Mouse (Mus musculus): Measurements from ENCODE around the gene Msh4. TPM values are rescaled to one million over a fixed set of nuclear protein-coding genes. Genes with fewer than 3 reads are reported as not detected.

Msh4 gene
- total and polyA plus RNA-seq, 3 experiments = 0.06 to 0.07 TPM; not detected in 1

GRCm38 (mm10) chr3:153908919-153909318, 3.0 kb upstream of the Msh4 start:
- Histone ChIP-seq H3K79me2 (replicated peaks; ENCODE audit: control insufficient read depth, insufficient read depth, low read length) (peaks cover 3% of the 10 kb centered on the region; the same call in 1 of the 2 replicates), H3K4me3 (no peak overlapping the region), H3K36me3 (ENCODE audit: control insufficient read depth, insufficient read depth, low read length) (peaks cover 55% of the 10 kb centered on the region), H3K27ac (no peak overlapping the region), H3K9ac (ENCODE audit: low read depth, low read length) (no peak overlapping the region), H3K4me1 (ENCODE audit: control insufficient read depth, insufficient read depth, low read length) (peaks cover 8% of the 10 kb centered on the region), H3K27me3 (ENCODE audit: control insufficient read depth, insufficient read depth, low read length) (no peaks in the 10 kb centered on the region)
- TF ChIP-seq POLR2A (IDR thresholded peaks at IDR 0.05; ENCODE audit: insufficient read depth, low read depth, low read length) (no peak), EP300 (IDR thresholded peaks at IDR 0.05; ENCODE audit: insufficient read depth, low read depth, low read length) (no peak), CTCF (IDR thresholded peaks at IDR 0.05) (no peak)
- DNase-seq = no peak
- 55% methylated on average over 5 of the region's 5 CpGs for WGBS
- intact Hi-C loops (cut with DNase I) = no loop called here

DNA sequence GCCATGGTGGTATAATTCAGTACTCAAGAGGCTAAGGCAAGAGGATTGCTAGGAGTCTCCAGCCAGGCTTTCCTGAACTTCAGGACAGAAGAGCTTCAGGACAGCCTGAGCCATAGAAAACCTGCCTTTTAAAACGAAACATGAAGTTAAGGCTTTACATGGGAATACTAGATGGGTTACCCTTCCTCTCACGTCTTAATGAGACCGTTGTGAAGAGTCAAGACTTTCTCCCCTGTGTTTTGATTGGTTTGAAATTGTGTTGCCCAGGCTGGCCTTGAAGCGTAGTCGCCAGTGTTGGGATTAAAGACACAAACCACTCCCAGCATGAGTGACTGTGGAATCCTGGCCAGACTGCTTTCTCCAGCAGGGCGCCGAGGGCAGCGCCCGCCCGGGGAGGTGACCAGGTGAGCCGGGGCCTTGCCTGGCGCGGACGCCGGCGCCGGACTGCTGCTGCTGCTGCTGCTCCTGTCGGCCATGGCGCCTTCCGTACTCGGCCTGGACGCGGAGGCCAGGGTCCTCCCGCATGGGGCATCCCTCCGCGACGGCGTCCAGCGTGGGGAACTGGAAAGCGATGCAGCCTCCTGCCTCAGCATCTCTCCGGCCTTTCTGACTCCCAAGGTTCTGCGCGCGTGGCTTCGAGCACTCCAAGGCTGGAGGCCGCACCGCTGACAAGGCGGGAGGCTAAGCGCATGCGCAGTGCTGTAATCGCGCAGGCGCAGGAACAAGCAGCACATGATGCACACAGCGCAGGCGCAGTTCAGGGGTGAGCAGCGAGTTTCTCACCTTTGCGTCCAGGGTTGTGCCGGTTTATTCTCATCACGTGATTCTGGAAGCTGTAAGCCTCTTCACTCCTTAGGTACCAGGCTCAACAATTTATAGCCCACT, 445 bp downstream of the Msh4 start:
- Histone ChIP-seq H3K9ac (ENCODE audit: low read depth, low read length) (no peak overlapping the region), H3K4me1 (ENCODE audit: control insufficient read depth, insufficient read depth, low read length) (peaks cover 3% of the 10 kb centered on the region), H3K4me3 (no peak overlapping the region), H3K27me3 (ENCODE audit: control insufficient read depth, insufficient read depth, low read length) (no peaks in the 10 kb centered on the region), H3K36me3 (ENCODE audit: control insufficient read depth, insufficient read depth, low read length) (peaks cover 42% of the 10 kb centered on the region), H3K79me2 (replicated peaks; ENCODE audit: control insufficient read depth, insufficient read depth, low read length) (no peaks in the 10 kb centered on the region), H3K27ac (no peak overlapping the region)
- DNase-seq = no peak
- WGBS = 87% methylated on average over 49 of the region's 49 CpGs
- no peak for TF ChIP-seq EP300 (IDR thresholded peaks at IDR 0.05; ENCODE audit: insufficient read depth, low read depth, low read length)
- TF ChIP-seq POLR2A (IDR thresholded peaks at IDR 0.05; ENCODE audit: insufficient read depth, low read depth, low read length) = no peak
- TF ChIP-seq CTCF (IDR thresholded peaks at IDR 0.05) = no peak
- intact Hi-C loops (cut with DNase I) = loop anchor here (2.0 kb wide), 1 partner anchor 321 kb away; no protein-coding TSS in a partner anchor

GRCm38 (mm10) chr3:153904586-153904985, 1.4 kb downstream of the Msh4 start:
- no peaks in the 10 kb centered on the region for H3K79me2 ChIP-seq (replicated peaks; ENCODE audit: control insufficient read depth, insufficient read depth, low read length)
- TF ChIP-seq EP300 (IDR thresholded peaks at IDR 0.05; ENCODE audit: insufficient read depth, low read depth, low read length) (no peak), CTCF (IDR thresholded peaks at IDR 0.05) (peak; percentile 78), POLR2A (IDR thresholded peaks at IDR 0.05; ENCODE audit: insufficient read depth, low read depth, low read length) (no peak)
- peak; percentile 33 to 35 for DNase-seq
- H3K27me3 ChIP-seq (ENCODE audit: control insufficient read depth, insufficient read depth, low read length) = no peaks in the 10 kb centered on the region
- H3K4me1 ChIP-seq (ENCODE audit: control insufficient read depth, insufficient read depth, low read length) = peaks cover 1% of the 10 kb centered on the region
- H3K9ac ChIP-seq (ENCODE audit: low read depth, low read length) = no peak overlapping the region
- H3K27ac ChIP-seq = no peak overlapping the region
- 52% methylated on average over 6 of the region's 6 CpGs for WGBS
- H3K4me3 ChIP-seq = no peak overlapping the region
- peaks cover 33% of the 10 kb centered on the region for H3K36me3 ChIP-seq (ENCODE audit: control insufficient read depth, insufficient read depth, low read length)
- intact Hi-C loops (cut with DNase I) = loop anchor here (2.0 kb wide), 1 partner anchor 322 kb away; no protein-coding TSS in a partner anchor

DNA sequence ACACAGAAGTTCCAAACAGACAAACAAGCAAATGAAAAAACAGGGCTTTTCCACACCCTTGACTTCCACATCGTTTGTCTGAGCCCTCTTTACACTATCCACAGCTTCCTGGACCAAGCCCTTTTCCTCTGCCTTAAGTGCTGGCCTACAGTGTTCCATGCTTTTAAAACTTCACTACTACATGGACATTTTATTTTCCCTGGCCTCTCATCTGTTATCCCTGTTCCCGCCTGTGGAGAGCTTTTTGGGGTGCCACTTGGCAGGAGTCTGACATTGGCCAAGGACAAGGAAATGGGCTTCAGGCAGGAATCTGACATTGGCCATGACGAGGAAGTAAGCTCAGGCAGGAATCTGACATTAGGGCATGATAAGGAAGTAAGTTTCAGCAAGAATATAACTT, 3.3 kb downstream of the Msh4 start:
- intact Hi-C loops (cut with DNase I) = no loop called here
- Histone ChIP-seq H3K79me2 (replicated peaks; ENCODE audit: control insufficient read depth, insufficient read depth, low read length) (no peaks in the 10 kb centered on the region), H3K36me3 (ENCODE audit: control insufficient read depth, insufficient read depth, low read length) (peaks cover 14% of the 10 kb centered on the region), H3K9ac (ENCODE audit: low read depth, low read length) (no peak overlapping the region), H3K27ac (no peak overlapping the region), H3K27me3 (ENCODE audit: control insufficient read depth, insufficient read depth, low read length) (no peaks in the 10 kb centered on the region), H3K4me1 (ENCODE audit: control insufficient read depth, insufficient read depth, low read length) (no peaks in the 10 kb centered on the region), H3K4me3 (no peak overlapping the region)
- TF ChIP-seq EP300 (IDR thresholded peaks at IDR 0.05; ENCODE audit: insufficient read depth, low read depth, low read length) = no peak
- no peak for TF ChIP-seq CTCF (IDR thresholded peaks at IDR 0.05)
- TF ChIP-seq POLR2A (IDR thresholded peaks at IDR 0.05; ENCODE audit: insufficient read depth, low read depth, low read length) = no peak
- DNase-seq = no peak
- 20% methylated on average over 3 of the region's 3 CpGs for WGBS

GRCm38 (mm10) chr3:153901904-153902303, 4.0 kb downstream of the Msh4 start:
- no peak overlapping the region for H3K27ac ChIP-seq
- TF ChIP-seq EP300 (IDR thresholded peaks at IDR 0.05; ENCODE audit: insufficient read depth, low read depth, low read length) (no peak), CTCF (IDR thresholded peaks at IDR 0.05) (no peak), POLR2A (IDR thresholded peaks at IDR 0.05; ENCODE audit: insufficient read depth, low read depth, low read length) (no peak)
- no peak overlapping the region for H3K4me3 ChIP-seq
- H3K9ac ChIP-seq (ENCODE audit: low read depth, low read length) = no peak overlapping the region
- H3K27me3 ChIP-seq (ENCODE audit: control insufficient read depth, insufficient read depth, low read length) = no peaks in the 10 kb centered on the region
- 83% methylated on average over 1 of the region's 1 CpGs for WGBS
- no peaks in the 10 kb centered on the region for H3K79me2 ChIP-seq (replicated peaks; ENCODE audit: control insufficient read depth, insufficient read depth, low read length)
- DNase-seq = no peak
- intact Hi-C loops (cut with DNase I) = no loop called here
- H3K4me1 ChIP-seq (ENCODE audit: control insufficient read depth, insufficient read depth, low read length) = peaks cover 1% of the 10 kb centered on the region
- H3K36me3 ChIP-seq (ENCODE audit: control insufficient read depth, insufficient read depth, low read length) = peaks cover 8% of the 10 kb centered on the region

DNA sequence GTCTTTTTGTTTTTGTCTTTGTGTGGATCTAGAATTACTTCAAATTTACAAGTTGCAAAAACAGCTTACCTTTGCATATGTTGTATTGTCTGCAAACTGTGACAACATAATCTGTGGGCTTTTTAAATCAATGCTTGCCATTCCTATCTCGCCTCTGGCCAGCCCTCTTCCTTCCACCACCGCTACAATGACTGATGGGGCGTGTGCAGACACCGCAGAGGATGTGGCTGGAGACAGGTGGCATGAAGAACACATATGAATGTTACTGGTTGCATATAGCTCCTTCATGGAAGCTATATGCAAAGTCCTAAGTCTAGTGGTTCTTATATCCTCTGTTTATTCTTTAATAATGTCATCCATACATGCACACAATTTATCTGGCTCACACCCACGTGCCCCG, 8.7 kb downstream of the Msh4 start:
- Histone ChIP-seq H3K4me1 (ENCODE audit: control insufficient read depth, insufficient read depth, low read length) (peaks cover 1% of the 10 kb centered on the region), H3K36me3 (ENCODE audit: control insufficient read depth, insufficient read depth, low read length) (no peaks in the 10 kb centered on the region), H3K79me2 (replicated peaks; ENCODE audit: control insufficient read depth, insufficient read depth, low read length) (no peaks in the 10 kb centered on the region), H3K27me3 (ENCODE audit: control insufficient read depth, insufficient read depth, low read length) (no peaks in the 10 kb centered on the region), H3K27ac (no peak overlapping the region), H3K4me3 (no peak overlapping the region), H3K9ac (ENCODE audit: low read depth, low read length) (no peak overlapping the region)
- TF ChIP-seq CTCF (IDR thresholded peaks at IDR 0.05) (no peak), POLR2A (IDR thresholded peaks at IDR 0.05; ENCODE audit: insufficient read depth, low read depth, low read length) (no peak), EP300 (IDR thresholded peaks at IDR 0.05; ENCODE audit: insufficient read depth, low read depth, low read length) (no peak)
- intact Hi-C loops (cut with DNase I) = no loop called here
- WGBS = 50% methylated on average over 6 of the region's 6 CpGs
- no peak for DNase-seq

Measured in heart, adult 2 months (tissue).